Mouse (Mus musculus) olfactory bulb, adult 2 months (tissue): ENCODE results near the gene Gm7903. TPM values are rescaled to one million over a fixed set of nuclear protein-coding genes. Genes with fewer than 3 reads are reported as not detected.
"Not testable (repeated sequence)": the region's sequence is repeated elsewhere in the genome, so short reads cannot be mapped to it uniquely, and the experiment has no call there.

Source experiments
- H3K27ac ChIP-seq: fragments of 200-500 bp; 2 replicates; pipeline ENCODE4 v1.5.1; 2012; ENCODE audit warnings: low read depth, low read length; ENCODE audit not compliant: insufficient read depth
- H3K4me1 ChIP-seq: fragments of 200-500 bp; 2 replicates; pipeline ENCODE4 v1.6.1; 2012; ENCODE audit warnings: low read length; ENCODE audit not compliant: control insufficient read depth, insufficient read depth
- H3K4me3 ChIP-seq: fragments of 200-500 bp; 2 replicates; pipeline ENCODE4 v1.5.1; 2012; ENCODE audit warnings: mild to moderate bottlenecking, low read depth, low read length, moderate library complexity; ENCODE audit not compliant: insufficient read depth
- WGBS: fragments of 180-500 bp; shearing (Covaris S2); methylation state at CpG from one replicate; pipeline ENCODE4 v1.1.7; 2018; 5-methylcytosine and 5-hydroxymethylcytosine counted together
- polyA plus RNA-seq: library from polyadenylated mRNA; stranded (reverse); fragments of >200 nt; gene quantifications from 2 replicates; pipeline ENCODE4 v1.2.4, GENCODE M21; 2012; ENCODE audit warnings: low replicate concordance; ENCODE audit not compliant: missing spikeins, insufficient read depth, insufficient read length

Gm7903 gene
- polyA plus RNA-seq: not detected in 2 replicates

DNA sequence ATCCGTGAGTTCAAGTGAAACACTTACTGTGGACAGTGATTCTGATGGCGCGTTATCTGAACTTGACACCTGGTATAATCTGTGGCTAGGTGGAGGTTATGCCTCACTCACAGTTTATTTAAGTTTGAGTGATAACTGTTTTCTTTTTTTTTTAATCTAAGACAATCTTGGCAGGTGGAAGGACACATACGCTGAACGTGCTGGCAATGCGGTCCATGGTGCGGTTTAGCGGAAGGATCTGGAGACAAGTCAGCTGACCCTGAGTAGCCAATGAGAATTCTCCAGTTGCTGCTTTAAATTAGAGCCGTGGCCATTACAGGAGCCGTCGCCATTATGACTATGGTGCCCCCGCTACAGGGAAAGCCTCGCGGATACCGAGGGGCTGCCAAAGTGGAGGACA is at the start of gene Gm7903:
TSS of gene Gm7903 (plus strand) at position 301 of the 400 bp plus-strand sequence.
- not testable (repeated sequence) for H3K27ac ChIP-seq, H3K4me1 ChIP-seq, H3K4me3 ChIP-seq
- no CpG with 5 or more reads among the region's 15 CpGs for WGBS

DNA sequence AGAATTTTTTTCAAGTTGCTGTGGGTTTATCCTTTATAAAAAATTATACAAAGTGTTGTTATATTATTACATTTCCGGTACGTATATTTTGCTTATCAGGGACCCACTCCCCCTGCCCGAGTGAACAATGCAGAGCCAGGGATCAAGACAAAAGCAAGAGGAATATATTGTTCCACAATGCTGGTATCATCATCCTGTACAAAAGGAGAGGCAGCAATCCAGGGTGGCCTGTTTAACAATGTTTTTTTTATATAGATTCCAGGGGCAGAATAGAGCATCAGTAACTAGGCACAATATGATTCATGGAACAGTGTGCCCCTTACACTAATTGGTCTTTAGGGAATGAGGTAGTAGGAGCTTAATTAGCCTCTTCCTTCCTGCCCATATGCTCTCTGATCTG is 30.1 kb upstream of the Gm7903 start:
- H3K4me3 ChIP-seq, H3K4me1 ChIP-seq, H3K27ac ChIP-seq: not testable (repeated sequence)
- no CpG with 5 or more reads among the region's 3 CpGs for WGBS

DNA sequence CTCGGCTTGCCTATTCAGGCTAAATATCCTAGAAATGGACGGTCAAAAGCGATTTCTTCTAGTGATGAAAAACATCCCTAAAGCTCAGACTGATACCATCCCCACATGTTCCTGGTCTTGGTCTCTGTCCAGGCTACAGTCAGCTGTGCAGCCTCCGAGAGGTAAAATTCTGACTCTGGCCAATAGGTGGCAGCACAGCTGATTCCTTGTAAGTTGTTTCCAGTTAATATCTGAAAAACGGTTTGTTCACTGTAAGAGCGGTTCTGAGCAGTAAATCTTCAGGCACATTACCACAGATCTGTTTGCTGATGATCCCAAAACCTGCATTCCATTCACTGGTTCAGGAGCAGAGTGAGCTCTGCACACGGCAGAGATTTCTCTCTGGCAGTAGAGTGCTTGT is 12.4 kb upstream of the Gm7903 start:
- not testable (repeated sequence) for H3K27ac ChIP-seq, H3K4me1 ChIP-seq, H3K4me3 ChIP-seq
- 34% methylated on average over 4 of the region's 7 CpGs for WGBS

DNA sequence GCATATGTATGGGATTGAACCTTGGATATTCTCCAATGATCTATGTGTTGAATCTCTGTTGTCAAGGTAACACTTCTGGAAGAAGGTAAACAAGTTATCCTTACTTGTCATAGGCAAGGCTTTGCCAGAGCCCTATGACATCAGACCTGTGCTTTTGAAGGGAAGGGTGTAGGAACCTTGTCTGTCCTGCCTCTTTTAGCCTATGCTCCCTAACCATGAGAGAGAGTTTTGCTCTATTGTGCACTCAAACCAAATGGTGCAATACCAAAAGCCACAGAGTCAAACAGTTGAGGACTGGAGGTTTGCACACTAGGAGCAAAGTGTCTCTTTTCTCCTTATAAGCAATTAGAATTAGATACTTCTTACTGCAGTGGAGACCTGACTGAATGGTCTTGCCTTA is 11.8 kb upstream of the Gm7903 start:
- not testable (repeated sequence) for H3K4me3 ChIP-seq, H3K4me1 ChIP-seq, H3K27ac ChIP-seq

DNA sequence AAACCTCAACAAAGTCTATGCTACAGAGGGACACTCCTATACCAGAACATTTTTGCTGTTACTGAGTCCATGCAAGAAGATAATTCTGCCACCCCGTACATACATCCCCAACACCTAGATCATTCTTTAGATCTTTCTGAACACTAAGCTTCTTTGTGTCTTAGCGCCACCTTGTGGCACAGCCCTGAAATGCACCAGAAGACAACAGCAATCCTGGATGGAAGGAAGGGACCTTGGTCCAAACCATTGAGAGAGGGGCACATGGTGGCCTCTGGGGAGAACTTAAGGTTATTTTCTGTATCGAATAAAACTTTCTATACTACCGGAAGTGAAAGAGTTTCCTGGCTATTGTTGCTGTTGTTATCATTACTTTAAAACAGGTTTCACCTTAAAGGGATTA is 11.2 kb upstream of the Gm7903 start:
- not testable (repeated sequence) for H3K27ac ChIP-seq, H3K4me3 ChIP-seq, H3K4me1 ChIP-seq
- no CpG with 5 or more reads among the region's 4 CpGs for WGBS

DNA sequence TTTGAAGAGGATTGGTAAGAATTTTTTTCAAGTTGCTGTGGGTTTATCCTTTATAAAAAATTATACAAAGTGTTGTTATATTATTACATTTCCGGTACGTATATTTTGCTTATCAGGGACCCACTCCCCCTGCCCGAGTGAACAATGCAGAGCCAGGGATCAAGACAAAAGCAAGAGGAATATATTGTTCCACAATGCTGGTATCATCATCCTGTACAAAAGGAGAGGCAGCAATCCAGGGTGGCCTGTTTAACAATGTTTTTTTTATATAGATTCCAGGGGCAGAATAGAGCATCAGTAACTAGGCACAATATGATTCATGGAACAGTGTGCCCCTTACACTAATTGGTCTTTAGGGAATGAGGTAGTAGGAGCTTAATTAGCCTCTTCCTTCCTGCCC is 30.5 kb downstream of the Gm7903 start:
- H3K4me1 ChIP-seq, H3K27ac ChIP-seq, H3K4me3 ChIP-seq: not testable (repeated sequence)
- no CpG with 5 or more reads among the region's 3 CpGs for whole genome bisulfite sequencing

DNA sequence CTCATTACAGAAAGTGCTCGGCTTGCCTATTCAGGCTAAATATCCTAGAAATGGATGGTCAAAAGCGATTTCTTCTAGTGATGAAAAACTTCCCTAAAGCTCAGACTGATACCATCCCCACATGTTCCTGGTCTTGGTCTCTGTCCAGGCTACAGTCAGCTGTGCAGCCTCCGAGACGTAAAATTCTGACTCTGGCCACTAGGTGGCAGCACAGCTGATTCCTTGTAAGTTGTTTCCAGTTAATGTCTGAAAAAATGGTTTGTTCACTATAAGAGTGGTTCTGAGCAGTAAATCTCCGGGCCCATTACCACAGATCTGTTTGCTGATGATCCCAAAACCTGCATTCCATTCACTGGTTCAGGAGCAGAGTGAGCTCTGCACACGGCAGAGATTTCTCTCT is 48.3 kb downstream of the Gm7903 start:
- H3K4me1 ChIP-seq, H3K27ac ChIP-seq, H3K4me3 ChIP-seq: not testable (repeated sequence)
- WGBS: no CpG with 5 or more reads among the region's 6 CpGs

DNA sequence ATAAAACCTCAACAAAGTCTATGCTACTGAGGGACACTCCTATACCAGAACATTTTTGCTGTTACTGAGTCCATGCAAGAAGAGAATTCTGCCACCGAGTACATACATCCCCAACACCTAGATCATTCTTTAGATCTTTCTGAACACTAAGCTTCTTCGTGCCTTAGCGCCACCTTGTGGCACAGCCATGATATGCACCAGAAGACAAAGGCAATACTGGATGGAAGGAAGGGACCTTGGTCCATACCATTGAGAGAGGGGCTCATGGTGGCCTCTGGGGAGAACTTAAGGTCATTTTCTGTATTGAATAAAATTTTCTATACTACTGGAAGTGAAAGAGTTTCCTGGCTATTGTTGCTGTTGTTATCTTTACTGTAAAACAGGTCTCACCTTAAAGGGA is 49.5 kb downstream of the Gm7903 start:
- not testable (repeated sequence) for H3K27ac ChIP-seq, H3K4me3 ChIP-seq, H3K4me1 ChIP-seq
- WGBS: no CpG with 5 or more reads among the region's 3 CpGs

Other genes starting within 250 kb of the Gm7903 start
- gene Tceal6, start 223.1 kb upstream of the Gm7903 start, polyA plus RNA-seq: not detected in 2 replicates
- gene Pramel3, start 131.5 kb upstream of the Gm7903 start, polyA plus RNA-seq: not detected in 2 replicates
- gene Gm5128, start 60.6 kb upstream of the Gm7903 start, polyA plus RNA-seq: not detected in 2 replicates
- not detected in 2 replicates for gene AV320801, start 60.8 kb downstream of the Gm7903 start, polyA plus RNA-seq
- gene Nxf7, start 164.9 kb downstream of the Gm7903 start, polyA plus RNA-seq: not detected in 2 replicates
- gene Prame, start 193.9 kb downstream of the Gm7903 start, polyA plus RNA-seq: not detected in 2 replicates